Mouse (Mus musculus): ENCODE measurements around the gene Wnt8b. TPM values are rescaled to one million over a fixed set of nuclear protein-coding genes. Genes with fewer than 3 reads are reported as not detected.
A peak's percentile ranks its signal among the peaks of the same experiment; 100 is the strongest.

The Wnt8b gene
- polyA plus RNA-seq, 2 experiments = not detected

- Histone ChIP-seq H3K9ac (replicated peaks) (no peak overlapping the region), H3K9me3 (ENCODE audit: control insufficient read depth, low read length) (no peaks in the 10 kb centered on the region), H3K4me3 (ENCODE audit: insufficient read depth in 1 of 2, low read depth in 2 of 2, low read length in 2 of 2) (no peak overlapping the region), H3K27ac (no peak overlapping the region), H3K36me3 (replicated peaks; ENCODE audit: control insufficient read depth, insufficient read depth, low read depth) (no peaks in the 10 kb centered on the region), H3K4me1 (replicated peaks; ENCODE audit: control insufficient read depth in 2 of 2, insufficient read depth in 2 of 2, low read length in 1 of 2) (no peaks in the 10 kb centered on the region), H3K4me2 (ENCODE audit: low read depth) (no peak overlapping the region), H3K27me3 (ENCODE audit: control insufficient read depth, insufficient read depth, low read length) (no peaks in the 10 kb centered on the region)
- DNase-seq (ENCODE audit: low read depth in 3 of 3, low spot score in 3 of 3) (no peak), ATAC-seq (ENCODE audit: insufficient read depth) (no peak)
- 57% methylated on average over 9 of the region's 9 CpGs for WGBS (ENCODE audit: insufficient replicate concordance)
- TF ChIP-seq CTCF (IDR thresholded peaks at IDR 0.05; ENCODE audit: low read depth) = no peak
- no peak for TF ChIP-seq EP300 (IDR thresholded peaks at IDR 0.05; ENCODE audit: low read depth)
Observed at GRCm38 (mm10) chr19:44525551-44526205, 32.4 kb downstream of the Wnt8b start.

GRCm38 (mm10) chr19:44530018-44530417, 36.7 kb downstream of the Wnt8b start:
- ATAC-seq (ENCODE audit: insufficient read depth) = no peak

GRCm38 (mm10) chr19:44535376-44535775, 42.1 kb downstream of the Wnt8b start:
- no peak for DNase-seq (ENCODE audit: low read depth in 3 of 3, low spot score in 3 of 3)
- no peaks in the 10 kb centered on the region for H3K4me1 ChIP-seq (replicated peaks; ENCODE audit: control insufficient read depth in 2 of 2, insufficient read depth in 2 of 2, low read length in 1 of 2)

More at GRCm38 (mm10) chr19:44530018-44530417, 36.7 kb downstream of the Wnt8b start:
- H3K9me3 ChIP-seq (ENCODE audit: control insufficient read depth, low read length) = no peaks in the 10 kb centered on the region
- no peaks in the 10 kb centered on the region for H3K27me3 ChIP-seq (ENCODE audit: control insufficient read depth, insufficient read depth, low read length)
- no peaks in the 10 kb centered on the region for H3K36me3 ChIP-seq (replicated peaks; ENCODE audit: control insufficient read depth, insufficient read depth, low read depth)
- no peak overlapping the region for H3K27ac ChIP-seq
- no peaks in the 10 kb centered on the region for H3K4me1 ChIP-seq (replicated peaks; ENCODE audit: control insufficient read depth in 2 of 2, insufficient read depth in 2 of 2, low read length in 1 of 2)
- no peak overlapping the region for H3K4me2 ChIP-seq (ENCODE audit: low read depth)
- no peak overlapping the region for H3K4me3 ChIP-seq (ENCODE audit: insufficient read depth in 1 of 2, low read depth in 2 of 2, low read length in 2 of 2)
- no peak for DNase-seq (ENCODE audit: low read depth in 3 of 3, low spot score in 3 of 3)
- 64% methylated on average over 6 of the region's 6 CpGs for WGBS (ENCODE audit: insufficient replicate concordance)
- no peak overlapping the region for H3K9ac ChIP-seq (replicated peaks)
- TF ChIP-seq CTCF (IDR thresholded peaks at IDR 0.05; ENCODE audit: low read depth) (no peak), EP300 (IDR thresholded peaks at IDR 0.05; ENCODE audit: low read depth) (no peak)

GRCm38 (mm10) chr19:44537416-44537815, 44.1 kb downstream of the Wnt8b start:
- ATAC-seq (ENCODE audit: insufficient read depth) (no peak), DNase-seq (ENCODE audit: low read depth in 3 of 3, low spot score in 3 of 3) (no peak)
- Histone ChIP-seq H3K4me3 (ENCODE audit: insufficient read depth in 1 of 2, low read depth in 2 of 2, low read length in 2 of 2) (no peak overlapping the region), H3K9me3 (ENCODE audit: control insufficient read depth, low read length) (no peaks in the 10 kb centered on the region), H3K9ac (replicated peaks) (no peak overlapping the region), H3K4me1 (replicated peaks; ENCODE audit: control insufficient read depth in 2 of 2, insufficient read depth in 2 of 2, low read length in 1 of 2) (no peaks in the 10 kb centered on the region), H3K36me3 (replicated peaks; ENCODE audit: control insufficient read depth, insufficient read depth, low read depth) (no peaks in the 10 kb centered on the region), H3K27me3 (ENCODE audit: control insufficient read depth, insufficient read depth, low read length) (no peaks in the 10 kb centered on the region), H3K4me2 (ENCODE audit: low read depth) (no peak overlapping the region), H3K27ac (no peak overlapping the region)
- no peak for TF ChIP-seq EP300 (IDR thresholded peaks at IDR 0.05; ENCODE audit: low read depth)
- no peak for TF ChIP-seq CTCF (IDR thresholded peaks at IDR 0.05; ENCODE audit: low read depth)
- WGBS (ENCODE audit: insufficient replicate concordance) = 66% methylated on average over 8 of the region's 8 CpGs

More at GRCm38 (mm10) chr19:44535376-44535775, 42.1 kb downstream of the Wnt8b start:
- WGBS (ENCODE audit: insufficient replicate concordance) = 32% methylated on average over 3 of the region's 3 CpGs
- no peak for ATAC-seq (ENCODE audit: insufficient read depth)
- Histone ChIP-seq H3K27me3 (ENCODE audit: control insufficient read depth, insufficient read depth, low read length) (no peaks in the 10 kb centered on the region), H3K9ac (replicated peaks) (no peak overlapping the region), H3K9me3 (ENCODE audit: control insufficient read depth, low read length) (no peaks in the 10 kb centered on the region), H3K36me3 (replicated peaks; ENCODE audit: control insufficient read depth, insufficient read depth, low read depth) (no peaks in the 10 kb centered on the region), H3K27ac (no peak overlapping the region), H3K4me3 (ENCODE audit: insufficient read depth in 1 of 2, low read depth in 2 of 2, low read length in 2 of 2) (no peak overlapping the region), H3K4me2 (ENCODE audit: low read depth) (no peak overlapping the region)
- TF ChIP-seq CTCF (IDR thresholded peaks at IDR 0.05; ENCODE audit: low read depth) (peak; percentile 28; the same call in 1 of the 2 replicates), EP300 (IDR thresholded peaks at IDR 0.05; ENCODE audit: low read depth) (no peak)

GRCm38 (mm10) chr19:44542694-44543178, 49.5 kb downstream of the Wnt8b start:
- Histone ChIP-seq H3K27ac (no peak overlapping the region), H3K9me3 (ENCODE audit: control insufficient read depth, low read length) (no peaks in the 10 kb centered on the region), H3K27me3 (ENCODE audit: control insufficient read depth, insufficient read depth, low read length) (no peaks in the 10 kb centered on the region), H3K4me2 (ENCODE audit: low read depth) (no peak overlapping the region), H3K9ac (replicated peaks) (no peak overlapping the region), H3K4me1 (replicated peaks; ENCODE audit: control insufficient read depth in 2 of 2, insufficient read depth in 2 of 2, low read length in 1 of 2) (no peaks in the 10 kb centered on the region), H3K4me3 (ENCODE audit: insufficient read depth in 1 of 2, low read depth in 2 of 2, low read length in 2 of 2) (no peak overlapping the region), H3K36me3 (replicated peaks; ENCODE audit: control insufficient read depth, insufficient read depth, low read depth) (no peaks in the 10 kb centered on the region)
- 66% methylated on average over 8 of the region's 8 CpGs for WGBS (ENCODE audit: insufficient replicate concordance)
- DNase-seq (ENCODE audit: low read depth in 3 of 3, low spot score in 3 of 3) (no peak), ATAC-seq (ENCODE audit: insufficient read depth) (no peak)
- TF ChIP-seq EP300 (IDR thresholded peaks at IDR 0.05; ENCODE audit: low read depth) = no peak
- no peak for TF ChIP-seq CTCF (IDR thresholded peaks at IDR 0.05; ENCODE audit: low read depth)

All from liver, embryonic 14.5 days (tissue).